Mouse (Mus musculus): ENCODE results near the gene Ada. TPM values are rescaled to one million over a fixed set of nuclear protein-coding genes. Genes with fewer than 3 reads are reported as not detected.

The Ada gene
- total RNA-seq, 2 experiments from 2014 or later = 5.0 to 5.9 TPM

Other genes starting within 250 kb of the Ada start
- gene Hnf4a, start 243.4 kb downstream of the Ada start, total RNA-seq (2021) = not detected
- gene Ttpal, start 147.9 kb downstream of the Ada start, total RNA-seq (2021) = 10 to 100 TPM; 40.1 to 46.8 TPM
- 100 to 1,000 TPM; 138 to 139 TPM for gene Serinc3, start 105.1 kb downstream of the Ada start, total RNA-seq (2021)
- 10 to 100 TPM; 83.4 to 91.6 TPM for gene Pkig, start 91.9 kb downstream of the Ada start, total RNA-seq (2021)
- under 1 TPM in 1 of 2 experiments, not detected in 1; 0.34 TPM for gene Ccn5, start 70.6 kb upstream of the Ada start, total RNA-seq (2021)
- gene Kcnk15, start 103.4 kb upstream of the Ada start, total RNA-seq (2021) = not detected
- 10 to 100 TPM; 69.5 to 72.9 TPM for gene Rims4, start 168.4 kb upstream of the Ada start, total RNA-seq (2021)
- 100 to 1,000 TPM; 454 to 464 TPM for gene Ywhab, start 244.7 kb upstream of the Ada start, total RNA-seq (2021)